Mouse (Mus musculus): ENCODE data around the gene Gm20075. TPM values are rescaled to one million over a fixed set of nuclear protein-coding genes. Genes with fewer than 3 reads are reported as not detected.

Gene Gm20075
- polyA plus RNA-seq, 1 experiment from 2014 or later, result 26.2 TPM

GRCm38 (mm10) chr13:96045396-96045795 is 35.8 kb downstream of the Gm20075 start:
- Histone ChIP-seq H3K27ac (no peak overlapping the region), H3K9me3 (no peaks in the 10 kb centered on the region), H3K4me2 (no peak overlapping the region), H3K36me3 (no peaks in the 10 kb centered on the region), H3K9ac (no peak overlapping the region), H3K4me1 (no peaks in the 10 kb centered on the region), H3K4me3 (no peak overlapping the region), H3K27me3 (no peaks in the 10 kb centered on the region)
- 70% methylated on average over 5 of the region's 5 CpGs for WGBS
- no peak for ATAC-seq (ENCODE audit: insufficient number of reproducible peaks, insufficient read depth, low FRiP score, low TSS enrichment, low read depth)

- H3K36me3 ChIP-seq, result no peaks in the 10 kb centered on the region
- H3K9ac ChIP-seq, result no peak overlapping the region
- H3K27me3 ChIP-seq, result no peaks in the 10 kb centered on the region
- H3K4me1 ChIP-seq, result no peaks in the 10 kb centered on the region
- H3K9me3 ChIP-seq, result no peaks in the 10 kb centered on the region
- 71% methylated on average over 11 of the region's 11 CpGs for WGBS
- no peak overlapping the region for H3K4me2 ChIP-seq
- no peak overlapping the region for H3K4me3 ChIP-seq
- ATAC-seq (ENCODE audit: insufficient number of reproducible peaks, insufficient read depth, low FRiP score, low TSS enrichment, low read depth), result no peak
- no peak overlapping the region for H3K27ac ChIP-seq
These were observed 40.7 kb downstream of the Gm20075 start for GRCm38 (mm10) chr13:96040275-96041042.

GRCm38 (mm10) chr13:96039536-96039935 is 41.6 kb downstream of the Gm20075 start:
- no peak overlapping the region for H3K27ac ChIP-seq
- H3K9ac ChIP-seq, result no peak overlapping the region
- H3K27me3 ChIP-seq, result no peaks in the 10 kb centered on the region
- WGBS, result 82% methylated on average over 1 of the region's 1 CpGs
- no peak overlapping the region for H3K4me2 ChIP-seq
- no peaks in the 10 kb centered on the region for H3K36me3 ChIP-seq
- no peak for ATAC-seq (ENCODE audit: insufficient number of reproducible peaks, insufficient read depth, low FRiP score, low TSS enrichment, low read depth)
- H3K4me1 ChIP-seq, result no peaks in the 10 kb centered on the region
- H3K9me3 ChIP-seq, result no peaks in the 10 kb centered on the region
- no peak overlapping the region for H3K4me3 ChIP-seq

DNA sequence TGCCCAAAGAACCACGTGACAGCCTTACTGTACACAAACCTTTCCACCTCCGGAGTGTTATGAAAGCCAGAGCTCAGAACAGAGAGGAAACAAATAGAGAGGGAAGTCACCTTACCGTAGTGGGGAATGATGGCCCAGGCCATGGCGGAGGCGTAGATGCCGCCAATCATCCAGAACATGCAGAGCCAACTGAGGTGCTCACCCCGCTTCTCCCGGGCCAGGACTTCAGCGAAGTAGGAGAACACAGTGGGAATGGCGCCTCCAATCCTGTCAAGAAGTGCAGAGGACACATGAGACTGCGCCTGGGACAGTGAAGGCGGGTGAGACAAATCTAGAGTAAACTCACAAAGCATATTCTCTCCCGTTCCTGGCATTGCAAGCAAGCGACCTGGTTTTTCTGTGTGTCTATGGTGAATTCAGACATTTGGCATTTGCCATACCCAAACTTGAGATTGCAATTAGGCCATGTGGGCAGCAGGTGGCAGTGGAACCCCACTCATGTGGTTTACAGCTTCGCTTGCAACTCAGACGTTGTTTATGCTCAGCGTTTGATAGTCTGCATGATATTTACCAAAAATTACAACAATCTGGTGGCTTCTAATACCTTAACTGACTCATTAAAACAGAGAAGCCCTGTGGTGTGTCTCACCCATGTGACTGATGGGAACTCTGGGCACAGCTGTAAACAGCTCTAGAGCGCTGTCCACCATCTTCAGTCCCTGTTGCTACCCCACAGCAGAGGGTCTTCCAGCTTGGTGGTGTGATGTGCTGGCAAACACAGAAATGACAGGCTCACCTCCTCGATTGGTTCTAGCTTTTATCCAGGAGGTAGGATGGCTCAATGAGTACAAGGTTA is 50.6 kb downstream of the Gm20075 start:
- Histone ChIP-seq H3K4me3 (no peak overlapping the region), H3K4me2 (no peak overlapping the region), H3K4me1 (no peaks in the 10 kb centered on the region), H3K9me3 (no peaks in the 10 kb centered on the region), H3K9ac (no peak overlapping the region), H3K27ac (no peak overlapping the region), H3K27me3 (no peaks in the 10 kb centered on the region), H3K36me3 (no peaks in the 10 kb centered on the region)
- ATAC-seq (ENCODE audit: insufficient number of reproducible peaks, insufficient read depth, low FRiP score, low TSS enrichment, low read depth), result no peak
- 61% methylated on average over 19 of the region's 19 CpGs for WGBS

Other genes with a start within 250 kb of the Gm20075 start
- 15.1 and 16.5 TPM in 2 replicates for gene Iqgap2, start 189.5 kb downstream of the Gm20075 start, polyA plus RNA-seq (2015; fragmentation: Nextera tagmentation; extraction: Ambion mirVana)
- gene Gm17190, start 678 bp upstream of the Gm20075 start, polyA plus RNA-seq (2015; fragmentation: Nextera tagmentation; extraction: Ambion mirVana), result 0.25 TPM in 1 of 2 replicates, not detected in the other
- gene Sv2c, start 51.2 kb upstream of the Gm20075 start, polyA plus RNA-seq (2015; fragmentation: Nextera tagmentation; extraction: Ambion mirVana), result 1.5 and 1.8 TPM in 2 replicates